Mouse (Mus musculus) limb, embryonic 10.5 days (tissue): Measurements from ENCODE around the gene Fam189a2. TPM values are rescaled to one million over a fixed set of nuclear protein-coding genes. Genes with fewer than 3 reads are reported as not detected.

ENCODE experiments used
- DNase-seq: peaks from one replicate; pipeline ENCODE4 v3.0.0-alpha.2; 2017; ENCODE audit warnings: low spot score
- H3K27ac ChIP-seq: fragments of 300-500 bp; sonication (generic); 2 replicates; pipeline ENCODE4 v1.5.1; 2016; ENCODE audit warnings: mild to moderate bottlenecking
- H3K27me3 ChIP-seq: fragments of 300-500 bp; sonication (generic); 2 replicates; pipeline ENCODE4 v1.6.1; 2016; ENCODE audit warnings: low read depth, mild to moderate bottlenecking; ENCODE audit not compliant: poor library complexity, severe bottlenecking
- H3K36me3 ChIP-seq: fragments of 300-500 bp; sonication (generic); 2 replicates; pipeline ENCODE4 v1.6.1; 2016; ENCODE audit warnings: mild to moderate bottlenecking, moderate library complexity
- H3K4me1 ChIP-seq: fragments of 300-500 bp; sonication (generic); 2 replicates; pipeline ENCODE4 v1.6.1; 2016
- H3K4me3 ChIP-seq: fragments of 300-500 bp; sonication (generic); 2 replicates; pipeline ENCODE4 v1.5.1; 2016; ENCODE audit warnings: mild to moderate bottlenecking, moderate library complexity
- H3K9me3 ChIP-seq: fragments of 300-500 bp; sonication (generic); replicated peaks from 2 replicates; pipeline ENCODE4 v1.6.1; 2016; ENCODE audit warnings: mild to moderate bottlenecking
- WGBS: fragments of 180-500 bp; shearing (Covaris S2); methylation state at CpG from one replicate; pipeline ENCODE4 v1.1.7; 2016; 5-methylcytosine and 5-hydroxymethylcytosine counted together
- polyA plus RNA-seq: library from polyadenylated mRNA; unstranded; fragments of >200 nt; fragmentation: Nextera tagmentation; extraction: Ambion mirVana; gene quantifications from 2 replicates; pipeline ENCODE4 v1.2.1, GENCODE M21; 2016

Gene Fam189a2
- polyA plus RNA-seq, 1 experiment from 2014 or later = 0.28 TPM

- Histone ChIP-seq H3K9me3 (no peaks in the 10 kb centered on the region), H3K4me3 (no peak overlapping the region), H3K36me3 (no peaks in the 10 kb centered on the region), H3K27me3 (no peaks in the 10 kb centered on the region), H3K27ac (no peak overlapping the region), H3K4me1 (peaks cover 7% of the 10 kb centered on the region; the same call in 1 of the 2 replicates)
- 83% methylated on average over 12 of the region's 12 CpGs for WGBS
- DNase-seq = no peak
Observed at GRCm38 (mm10) chr19:23941422-23941949, 89.3 kb downstream of the Fam189a2 start.

GRCm38 (mm10) chr19:23930826-23931225 lies 100.0 kb downstream of the Fam189a2 start:
- Histone ChIP-seq H3K36me3 (no peaks in the 10 kb centered on the region), H3K27ac (no peak overlapping the region), H3K4me1 (no peaks in the 10 kb centered on the region), H3K27me3 (no peaks in the 10 kb centered on the region), H3K4me3 (no peak overlapping the region), H3K9me3 (no peaks in the 10 kb centered on the region)
- DNase-seq = no peak
- WGBS = 96% methylated on average over 5 of the region's 5 CpGs

- Histone ChIP-seq H3K27me3 (no peaks in the 10 kb centered on the region), H3K36me3 (no peaks in the 10 kb centered on the region), H3K4me3 (no peak overlapping the region), H3K4me1 (no peaks in the 10 kb centered on the region), H3K9me3 (no peaks in the 10 kb centered on the region), H3K27ac (no peak overlapping the region)
- WGBS = 94% methylated on average over 5 of the region's 5 CpGs
- no peak for DNase-seq
Observed at GRCm38 (mm10) chr19:23925541-23925940, 105.3 kb downstream of the Fam189a2 start.

GRCm38 (mm10) chr19:23924791-23925190 lies 106.0 kb downstream of the Fam189a2 start:
- no peak for DNase-seq
- Histone ChIP-seq H3K27ac (no peak overlapping the region), H3K27me3 (no peaks in the 10 kb centered on the region), H3K4me1 (no peaks in the 10 kb centered on the region), H3K4me3 (no peak overlapping the region), H3K9me3 (no peaks in the 10 kb centered on the region), H3K36me3 (no peaks in the 10 kb centered on the region)
- 76% methylated on average over 9 of the region's 9 CpGs for WGBS

GRCm38 (mm10) chr19:23924057-23924456 lies 106.8 kb downstream of the Fam189a2 start:
- Histone ChIP-seq H3K9me3 (no peaks in the 10 kb centered on the region), H3K4me1 (no peaks in the 10 kb centered on the region), H3K4me3 (no peak overlapping the region), H3K27ac (no peak overlapping the region), H3K27me3 (no peaks in the 10 kb centered on the region), H3K36me3 (no peaks in the 10 kb centered on the region)
- 92% methylated on average over 6 of the region's 6 CpGs for WGBS
- no peak for DNase-seq

Other genes starting within 250 kb of the Fam189a2 start
- 35.2 and 36.4 TPM in 2 replicates for gene Tjp2, start 194.0 kb upstream of the Fam189a2 start, polyA plus RNA-seq
- gene Fxn, start 249.6 kb upstream of the Fam189a2 start, polyA plus RNA-seq = 62.7 and 67.1 TPM in 2 replicates